Mouse (Mus musculus) ES-E14 (cell line): Measurements from ENCODE around the gene Defb42. TPM values are rescaled to one million over a fixed set of nuclear protein-coding genes. Genes with fewer than 3 reads are reported as not detected.

Source experiments
- DNase-seq: peaks from one replicate; pipeline ENCODE4 v3.0.0-alpha.2; 2013; ENCODE audit warnings: low read depth, low spot score
- H3K27ac ChIP-seq: 2 replicates; pipeline ENCODE4 v1.5.1; 2012; ENCODE audit warnings: low read depth, mild to moderate bottlenecking, low read length, moderate library complexity, mixed read lengths; ENCODE audit not compliant: poor library complexity, insufficient read depth, severe bottlenecking
- H3K36me3 ChIP-seq: 2 replicates; pipeline ENCODE4 v1.6.1; 2012; ENCODE audit warnings: mild to moderate bottlenecking, low read length, moderate library complexity, mixed read lengths; ENCODE audit not compliant: control insufficient read depth, poor library complexity, insufficient read depth, severe bottlenecking
- H3K4me1 ChIP-seq, 2 experiments: fragments of 150-350 bp in 1 of 2; sonication (generic) in 1 of 2; 2 replicates each; pipeline ENCODE4 v1.6.1; 2012; ENCODE audit warnings: low read length in 2 of 2, mild to moderate bottlenecking in 1 of 2, mixed read lengths in 1 of 2; ENCODE audit not compliant: control insufficient read depth in 2 of 2, insufficient read depth in 2 of 2, poor library complexity in 1 of 2
- H3K4me3 ChIP-seq, 2 experiments: fragments of 150-350 bp in 1 of 2; sonication (generic) in 1 of 2; 2 replicates each; pipeline ENCODE4 v1.5.1; 2012; ENCODE audit warnings: low read length in 2 of 2, low read depth in 1 of 2, mild to moderate bottlenecking in 1 of 2, mixed read lengths in 1 of 2; ENCODE audit not compliant: insufficient read depth in 1 of 2, poor library complexity in 1 of 2, severe bottlenecking in 1 of 2
- H3K9ac ChIP-seq: 2 replicates; pipeline ENCODE4 v1.6.1; 2012; ENCODE audit warnings: low read depth, mild to moderate bottlenecking, low read length, mixed read lengths; ENCODE audit not compliant: poor library complexity, insufficient read depth, severe bottlenecking
- H3K9me3 ChIP-seq: fragments of 150-350 bp; sonication (generic); 2 replicates; pipeline ENCODE4 v1.6.1; 2012; ENCODE audit warnings: low read depth, mild to moderate bottlenecking, low read length; ENCODE audit not compliant: control insufficient read depth, insufficient read depth
- CHD2 ChIP-seq: IDR thresholded peaks from 2 replicates; pipeline ENCODE4 v1.6.1; 2014; ENCODE audit warnings: mild to moderate bottlenecking, low read depth, low read length, inconsistent platforms
- HCFC1 ChIP-seq: IDR thresholded peaks from 2 replicates; pipeline ENCODE4 v1.6.1; 2012; ENCODE audit warnings: low read length, inconsistent platforms, borderline replicate concordance; ENCODE audit not compliant: insufficient read depth
- MAFK ChIP-seq: IDR thresholded peaks from 2 replicates; pipeline ENCODE4 v1.6.1; 2014; ENCODE audit warnings: mild to moderate bottlenecking, low read depth, low read length, inconsistent platforms; ENCODE audit not compliant: insufficient read depth
- ZC3H11A ChIP-seq: IDR thresholded peaks from 2 replicates; pipeline ENCODE4 v1.6.1; 2012; ENCODE audit warnings: low read depth, mild to moderate bottlenecking, inconsistent platforms, low read length, borderline replicate concordance
- ZNF384 ChIP-seq: IDR thresholded peaks from 2 replicates; pipeline ENCODE4 v1.6.1; 2012; ENCODE audit warnings: low read depth, low read length, inconsistent platforms
- in situ Hi-C, 2 experiments: fragments of 600-800 bp; cut with MboI; formaldehyde crosslinking; loops; one replicate each; pipeline ENCODE4 v1.15.1; 2025; ENCODE audit warnings: low sequenced_read_pairs in 2 of 2, inconsistent platforms in 1 of 2; ENCODE audit not compliant: unreplicated experiment in 2 of 2
- total RNA-seq: library from RNA; depleted of rRNA; stranded (reverse); fragments of 300-350 nt; gene quantifications from 2 replicates; pipeline ENCODE4 v1.2.3, GENCODE M21; 2012; rRNA removed

Gene Defb42
- total RNA-seq, 1 experiment = 1.5 TPM

- no peak for TF ChIP-seq ZC3H11A
- TF ChIP-seq CHD2 = no peak
- TF ChIP-seq HCFC1 = no peak
- TF ChIP-seq ZNF384 = no peak
- TF ChIP-seq MAFK = no peak
- no peak for DNase-seq
- no peak overlapping the region for H3K9ac ChIP-seq
- no peak overlapping the region for H3K27ac ChIP-seq
- no peaks in the 10 kb centered on the region for H3K9me3 ChIP-seq
- in situ Hi-C loops = loop anchor here in 1 of 2 experiments (5.0 kb wide), 1 partner anchor 305 kb away; no protein-coding TSS in a partner anchor
- no peaks in the 10 kb centered on the region for H3K36me3 ChIP-seq
- peaks cover 0 to under 1% of the 10 kb centered on the region in 2 experiments; a peak in 1 of 4 replicates for H3K4me1 ChIP-seq
- no peak overlapping the region for H3K4me3 ChIP-seq
Measured at GRCm38 (mm10) chr14:63067708-63068107, 20.9 kb downstream of the Defb42 start.

Other genes with a start within 250 kb of the Defb42 start
- gene Wdfy2, start 209.3 kb upstream of the Defb42 start, total RNA-seq = 7.0 and 11.9 TPM in 2 replicates
- gene Defb48, start 62.5 kb upstream of the Defb42 start, total RNA-seq = not detected in 2 replicates
- gene Defb47, start 48.9 kb upstream of the Defb42 start, total RNA-seq = not detected in 2 replicates
- not detected in 2 replicates for gene Defb43, start 35.2 kb upstream of the Defb42 start, total RNA-seq
- gene Defb30, start 3.0 kb downstream of the Defb42 start, total RNA-seq = 0.76 and 1.1 TPM in 2 replicates